Mouse (Mus musculus): ENCODE results near the gene Dgki. TPM values are rescaled to one million over a fixed set of nuclear protein-coding genes. Genes with fewer than 3 reads are reported as not detected.

Dgki gene
- polyA plus RNA-seq, 1 experiment from 2014 or later = 0.88 TPM

DNA sequence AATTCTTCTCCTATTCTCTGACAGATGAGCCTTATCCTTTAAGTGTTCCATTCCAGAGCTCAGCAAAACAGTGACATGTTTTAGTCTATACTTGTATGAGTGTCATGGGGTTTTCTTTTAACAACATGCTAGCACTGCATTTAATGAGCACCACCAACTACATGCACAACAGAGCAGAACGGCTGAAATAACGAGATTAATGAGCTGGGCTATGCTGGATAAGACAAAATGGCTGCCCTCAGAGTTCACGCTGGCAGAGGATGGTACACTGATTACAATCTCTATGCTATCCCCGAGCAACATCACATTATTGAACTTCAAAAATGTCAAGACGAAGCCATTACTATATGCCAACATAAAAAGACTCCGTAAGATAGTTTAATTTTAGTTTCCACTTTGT is 264.3 kb downstream of the Dgki start:
- Histone ChIP-seq H3K27me3 (ENCODE audit: control insufficient read depth, insufficient read depth, low read length) (no peaks in the 10 kb centered on the region), H3K4me2 (ENCODE audit: low read length) (no peak overlapping the region), H3K27ac (replicated peaks in 1 of 2; ENCODE audit: control insufficient read depth in 1 of 2, insufficient read depth in 1 of 2, low read depth in 2 of 2, low read length in 2 of 2) (no peak overlapping the region), H3K4me1 (ENCODE audit: control insufficient read depth in 2 of 2, insufficient read depth in 2 of 2, low read length in 2 of 2) (peaks cover 11 to 21% of the 10 kb centered on the region in 2 experiments), H3K4me3 (ENCODE audit: control insufficient read depth in 1 of 2, insufficient read depth in 1 of 2, low read depth in 1 of 2, low read length in 2 of 2) (no peak overlapping the region), H3K9ac (ENCODE audit: low read length) (no peak overlapping the region), H3K36me3 (ENCODE audit: control insufficient read depth, insufficient read depth, low read length) (no peaks in the 10 kb centered on the region), H3K9me3 (ENCODE audit: control insufficient read depth, low read length) (no peaks in the 10 kb centered on the region)
- 86% methylated on average over 6 of the region's 6 CpGs for WGBS
- ATAC-seq (ENCODE audit: insufficient number of reproducible peaks, insufficient read depth, low FRiP score, low read depth) = no peak

DNA sequence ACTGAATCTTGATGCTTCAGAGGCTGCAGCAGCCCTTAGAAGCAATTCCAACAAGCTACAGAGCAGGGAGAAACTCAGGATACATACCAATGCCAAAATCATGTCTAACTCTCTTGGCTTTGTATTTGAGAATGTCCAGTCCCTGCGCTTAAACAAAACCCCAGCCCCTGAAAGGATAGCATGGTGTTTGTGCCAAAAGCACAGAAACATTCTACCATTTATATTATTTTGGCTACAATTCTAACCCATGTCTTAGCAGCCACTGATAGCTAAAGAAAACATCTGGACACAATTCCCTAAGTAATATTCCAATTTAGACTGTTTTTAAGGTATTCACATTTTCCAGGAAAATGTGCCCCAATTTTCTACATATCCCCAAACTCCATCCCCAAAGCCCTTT is 269.0 kb downstream of the Dgki start:
- Histone ChIP-seq H3K4me2 (ENCODE audit: low read length) (no peak overlapping the region), H3K9ac (ENCODE audit: low read length) (no peak overlapping the region), H3K9me3 (ENCODE audit: control insufficient read depth, low read length) (no peaks in the 10 kb centered on the region), H3K27ac (replicated peaks in 1 of 2; ENCODE audit: control insufficient read depth in 1 of 2, insufficient read depth in 1 of 2, low read depth in 2 of 2, low read length in 2 of 2) (peak overlapping the region in 1 of 2 experiments; percentile 64; a peak in 2 of 4 replicates), H3K4me1 (ENCODE audit: control insufficient read depth in 2 of 2, insufficient read depth in 2 of 2, low read length in 2 of 2) (no peaks in the 10 kb centered on the region), H3K27me3 (ENCODE audit: control insufficient read depth, insufficient read depth, low read length) (no peaks in the 10 kb centered on the region), H3K4me3 (ENCODE audit: control insufficient read depth in 1 of 2, insufficient read depth in 1 of 2, low read depth in 1 of 2, low read length in 2 of 2) (no peak overlapping the region), H3K36me3 (ENCODE audit: control insufficient read depth, insufficient read depth, low read length) (no peaks in the 10 kb centered on the region)
- 63% methylated on average over 1 of the region's 1 CpGs for WGBS
- ATAC-seq (ENCODE audit: insufficient number of reproducible peaks, insufficient read depth, low FRiP score, low read depth) = 0 out of 2 replicates have a peak, but pooled peaks have one; percentile 54

DNA sequence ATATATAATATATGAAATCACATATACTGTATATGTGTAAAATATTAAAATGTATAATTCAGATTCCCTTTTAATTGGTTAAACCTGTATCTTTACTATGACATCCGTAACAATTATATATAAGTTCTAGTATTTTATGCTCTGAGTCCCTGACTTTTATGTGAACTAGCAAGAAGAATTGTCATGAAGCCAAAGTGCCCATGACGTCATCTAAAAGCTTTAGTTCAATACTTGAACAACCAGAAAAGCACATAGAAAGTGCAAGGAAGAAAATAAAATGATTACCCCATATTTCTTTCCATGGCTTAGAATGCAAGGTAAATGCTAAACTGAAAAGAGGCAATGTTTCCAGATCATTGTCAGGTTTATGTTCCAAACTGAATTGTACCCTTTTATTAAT is 269.6 kb downstream of the Dgki start:
- H3K4me2 ChIP-seq (ENCODE audit: low read length) = no peak overlapping the region
- WGBS = 78% methylated on average over 2 of the region's 2 CpGs
- H3K9me3 ChIP-seq (ENCODE audit: control insufficient read depth, low read length) = no peaks in the 10 kb centered on the region
- H3K4me1 ChIP-seq (ENCODE audit: control insufficient read depth in 2 of 2, insufficient read depth in 2 of 2, low read length in 2 of 2) = no peaks in the 10 kb centered on the region
- H3K36me3 ChIP-seq (ENCODE audit: control insufficient read depth, insufficient read depth, low read length) = no peaks in the 10 kb centered on the region
- peak overlapping the region in 1 of 2 experiments; percentile 64; a peak in 1 of 4 replicates for H3K27ac ChIP-seq (replicated peaks in 1 of 2; ENCODE audit: control insufficient read depth in 1 of 2, insufficient read depth in 1 of 2, low read depth in 2 of 2, low read length in 2 of 2)
- no peak for ATAC-seq (ENCODE audit: insufficient number of reproducible peaks, insufficient read depth, low FRiP score, low read depth)
- H3K4me3 ChIP-seq (ENCODE audit: control insufficient read depth in 1 of 2, insufficient read depth in 1 of 2, low read depth in 1 of 2, low read length in 2 of 2) = no peak overlapping the region
- H3K27me3 ChIP-seq (ENCODE audit: control insufficient read depth, insufficient read depth, low read length) = no peaks in the 10 kb centered on the region
- H3K9ac ChIP-seq (ENCODE audit: low read length) = no peak overlapping the region

DNA sequence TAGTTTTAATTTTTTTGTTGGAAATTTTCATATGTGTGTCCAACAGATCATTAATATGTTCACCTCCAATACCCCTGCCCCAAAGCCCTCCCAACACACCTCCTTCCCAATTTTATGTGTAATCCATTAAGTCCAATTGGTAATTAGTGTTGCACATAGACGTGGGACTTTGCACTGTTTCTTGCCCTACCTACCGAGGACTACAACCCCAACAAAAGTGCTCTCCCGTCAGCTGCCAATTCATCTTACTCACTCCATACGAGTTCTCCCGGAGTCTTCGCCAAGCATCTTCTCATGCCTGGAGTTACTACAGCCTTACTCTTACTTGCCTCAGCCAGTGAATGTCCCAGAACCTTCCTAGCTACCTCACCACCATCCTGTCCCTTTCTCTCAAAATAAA is 271.1 kb downstream of the Dgki start:
- H3K9ac ChIP-seq (ENCODE audit: low read length) = no peak overlapping the region
- no peaks in the 10 kb centered on the region for H3K27me3 ChIP-seq (ENCODE audit: control insufficient read depth, insufficient read depth, low read length)
- no peak overlapping the region for H3K4me3 ChIP-seq (ENCODE audit: control insufficient read depth in 1 of 2, insufficient read depth in 1 of 2, low read depth in 1 of 2, low read length in 2 of 2)
- no peak for ATAC-seq (ENCODE audit: insufficient number of reproducible peaks, insufficient read depth, low FRiP score, low read depth)
- no peaks in the 10 kb centered on the region for H3K4me1 ChIP-seq (ENCODE audit: control insufficient read depth in 2 of 2, insufficient read depth in 2 of 2, low read length in 2 of 2)
- H3K36me3 ChIP-seq (ENCODE audit: control insufficient read depth, insufficient read depth, low read length) = no peaks in the 10 kb centered on the region
- no peak overlapping the region for H3K27ac ChIP-seq (replicated peaks in 1 of 2; ENCODE audit: control insufficient read depth in 1 of 2, insufficient read depth in 1 of 2, low read depth in 2 of 2, low read length in 2 of 2)
- no peak overlapping the region for H3K4me2 ChIP-seq (ENCODE audit: low read length)
- H3K9me3 ChIP-seq (ENCODE audit: control insufficient read depth, low read length) = no peaks in the 10 kb centered on the region
- 85% methylated on average over 6 of the region's 6 CpGs for WGBS

DNA sequence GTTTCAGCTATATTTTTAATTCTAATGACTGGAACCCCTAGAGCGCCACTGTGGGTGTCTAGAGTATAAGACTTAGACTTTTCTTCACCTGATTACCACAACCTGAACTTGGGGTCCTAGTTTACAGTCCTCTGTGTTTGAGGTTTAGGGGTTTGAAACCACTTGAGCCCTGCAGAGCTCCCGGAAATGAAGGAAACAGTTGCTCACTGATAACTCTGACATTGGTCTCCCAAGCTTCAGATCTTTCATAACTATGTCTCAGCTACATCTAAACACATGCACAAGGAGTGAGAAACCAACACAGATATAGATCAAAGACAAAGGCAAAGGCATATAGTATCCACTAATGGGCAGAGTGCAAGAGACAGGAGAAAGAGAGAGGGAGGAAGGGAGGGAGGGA is 271.7 kb downstream of the Dgki start:
- ATAC-seq (ENCODE audit: insufficient number of reproducible peaks, insufficient read depth, low FRiP score, low read depth) = no peak
- no peak overlapping the region for H3K4me3 ChIP-seq (ENCODE audit: control insufficient read depth in 1 of 2, insufficient read depth in 1 of 2, low read depth in 1 of 2, low read length in 2 of 2)
- 84% methylated on average over 2 of the region's 2 CpGs for WGBS

DNA sequence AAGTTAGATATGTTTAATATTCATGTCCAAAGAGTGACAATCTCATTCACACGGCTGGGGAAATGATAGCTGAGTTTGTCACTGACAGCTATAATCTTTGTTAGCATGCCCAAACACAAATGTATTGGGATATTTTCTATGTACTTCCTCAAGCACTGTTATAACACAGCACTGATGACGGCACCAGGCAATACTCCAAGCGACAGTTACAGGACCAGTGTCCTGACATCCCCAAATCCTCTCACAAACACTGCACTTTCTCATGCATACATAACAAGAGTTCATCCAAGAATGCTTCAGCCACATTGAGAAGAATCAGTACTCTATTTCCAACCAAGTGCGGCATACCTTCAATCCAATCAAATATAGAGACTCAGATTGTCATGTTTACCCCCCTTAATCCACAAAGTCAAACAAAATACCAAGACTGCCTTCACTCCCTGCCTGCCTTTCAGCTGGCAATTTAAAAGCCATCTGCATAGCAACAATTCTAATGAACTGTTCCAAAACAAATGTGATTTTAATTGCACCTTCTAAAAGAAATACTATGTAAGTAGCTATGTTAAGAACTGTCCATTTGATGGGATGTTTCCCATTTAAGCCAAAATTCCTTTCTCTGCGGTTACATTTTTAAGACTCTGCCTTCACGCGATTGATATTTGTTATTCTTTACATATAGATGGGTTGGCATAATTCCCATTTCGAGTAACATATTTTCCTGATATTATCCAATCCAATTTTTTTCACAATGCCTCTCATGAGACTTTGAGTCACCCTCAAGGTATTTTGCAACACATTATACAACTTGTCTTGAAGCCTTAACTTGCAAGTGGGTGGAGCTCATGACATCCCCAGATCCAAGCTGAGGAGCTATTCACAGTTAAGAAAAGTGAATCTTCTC is 273.4 kb downstream of the Dgki start:
- H3K36me3 ChIP-seq (ENCODE audit: control insufficient read depth, insufficient read depth, low read length) = no peaks in the 10 kb centered on the region
- no peak for ATAC-seq (ENCODE audit: insufficient number of reproducible peaks, insufficient read depth, low FRiP score, low read depth)
- 77% methylated on average over 8 of the region's 8 CpGs for WGBS

More for the DNA sequence above, 271.7 kb downstream of the Dgki start:
- H3K4me1 ChIP-seq (ENCODE audit: control insufficient read depth in 2 of 2, insufficient read depth in 2 of 2, low read length in 2 of 2) = no peaks in the 10 kb centered on the region
- H3K36me3 ChIP-seq (ENCODE audit: control insufficient read depth, insufficient read depth, low read length) = no peaks in the 10 kb centered on the region
- no peaks in the 10 kb centered on the region for H3K27me3 ChIP-seq (ENCODE audit: control insufficient read depth, insufficient read depth, low read length)
- H3K9me3 ChIP-seq (ENCODE audit: control insufficient read depth, low read length) = no peaks in the 10 kb centered on the region
- no peak overlapping the region for H3K27ac ChIP-seq (replicated peaks in 1 of 2; ENCODE audit: control insufficient read depth in 1 of 2, insufficient read depth in 1 of 2, low read depth in 2 of 2, low read length in 2 of 2)
- no peak overlapping the region for H3K9ac ChIP-seq (ENCODE audit: low read length)
- no peak overlapping the region for H3K4me2 ChIP-seq (ENCODE audit: low read length)

DNA sequence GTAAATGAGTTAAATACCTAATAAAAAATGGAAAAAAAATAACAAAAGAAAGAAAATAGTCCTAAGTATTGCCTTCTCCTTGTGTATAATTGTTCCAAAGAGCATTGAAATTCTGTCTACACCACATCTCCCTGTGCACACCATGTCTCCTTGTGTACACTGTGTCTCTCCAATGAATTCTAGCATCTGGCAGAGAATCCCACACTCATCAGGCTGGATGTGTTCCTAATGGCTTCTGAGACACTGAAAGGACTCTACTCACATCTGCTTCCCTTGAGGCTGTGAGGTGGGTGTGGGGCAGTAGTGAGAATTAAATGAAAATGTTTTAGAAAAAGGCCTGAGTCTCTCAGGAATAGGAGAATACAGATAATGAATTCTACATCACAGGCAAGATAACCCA is 283.9 kb downstream of the Dgki start:
- H3K4me2 ChIP-seq (ENCODE audit: low read length) = no peak overlapping the region
- H3K27me3 ChIP-seq (ENCODE audit: control insufficient read depth, insufficient read depth, low read length) = no peaks in the 10 kb centered on the region
- peaks cover 0 to 4% of the 10 kb centered on the region in 2 experiments; a peak in 1 of 4 replicates for H3K4me1 ChIP-seq (ENCODE audit: control insufficient read depth in 2 of 2, insufficient read depth in 2 of 2, low read length in 2 of 2)
- H3K27ac ChIP-seq (replicated peaks in 1 of 2; ENCODE audit: control insufficient read depth in 1 of 2, insufficient read depth in 1 of 2, low read depth in 2 of 2, low read length in 2 of 2) = no peak overlapping the region
- no peaks in the 10 kb centered on the region for H3K9me3 ChIP-seq (ENCODE audit: control insufficient read depth, low read length)
- no peak overlapping the region for H3K4me3 ChIP-seq (ENCODE audit: control insufficient read depth in 1 of 2, insufficient read depth in 1 of 2, low read depth in 1 of 2, low read length in 2 of 2)
- H3K36me3 ChIP-seq (ENCODE audit: control insufficient read depth, insufficient read depth, low read length) = no peaks in the 10 kb centered on the region
- no peak for ATAC-seq (ENCODE audit: insufficient number of reproducible peaks, insufficient read depth, low FRiP score, low read depth)
- no peak overlapping the region for H3K9ac ChIP-seq (ENCODE audit: low read length)

More for the DNA sequence above, 273.4 kb downstream of the Dgki start:
- no peaks in the 10 kb centered on the region for H3K9me3 ChIP-seq (ENCODE audit: control insufficient read depth, low read length)
- no peaks in the 10 kb centered on the region for H3K27me3 ChIP-seq (ENCODE audit: control insufficient read depth, insufficient read depth, low read length)
- no peaks in the 10 kb centered on the region for H3K4me1 ChIP-seq (ENCODE audit: control insufficient read depth in 2 of 2, insufficient read depth in 2 of 2, low read length in 2 of 2)
- H3K27ac ChIP-seq (replicated peaks in 1 of 2; ENCODE audit: control insufficient read depth in 1 of 2, insufficient read depth in 1 of 2, low read depth in 2 of 2, low read length in 2 of 2) = 0 out of 4 replicates have a peak overlapping the region, but pooled peaks of 1 of the 2 experiments have one; percentile 12
- H3K4me3 ChIP-seq (ENCODE audit: control insufficient read depth in 1 of 2, insufficient read depth in 1 of 2, low read depth in 1 of 2, low read length in 2 of 2) = no peak overlapping the region
- no peak overlapping the region for H3K4me2 ChIP-seq (ENCODE audit: low read length)
- no peak overlapping the region for H3K9ac ChIP-seq (ENCODE audit: low read length)
